Mouse (Mus musculus) erythroblast, embryonic 14.5 days (primary cell): Measurements from ENCODE around the gene Gm5039.
"Not testable (repeated sequence)": the region's sequence is repeated elsewhere in the genome, so short reads cannot be mapped to it uniquely, and the experiment has no call there.

ENCODE experiments used
- GATA1 ChIP-seq: IDR thresholded peaks from 2 replicates; pipeline ENCODE4 v1.6.1; 2012; ENCODE audit warnings: low read length, inconsistent platforms, mixed read lengths
- TAL1 ChIP-seq: IDR thresholded peaks from 3 replicates; pipeline ENCODE4 v1.6.1; 2012; ENCODE audit warnings: low read length, inconsistent platforms, mixed read lengths

DNA sequence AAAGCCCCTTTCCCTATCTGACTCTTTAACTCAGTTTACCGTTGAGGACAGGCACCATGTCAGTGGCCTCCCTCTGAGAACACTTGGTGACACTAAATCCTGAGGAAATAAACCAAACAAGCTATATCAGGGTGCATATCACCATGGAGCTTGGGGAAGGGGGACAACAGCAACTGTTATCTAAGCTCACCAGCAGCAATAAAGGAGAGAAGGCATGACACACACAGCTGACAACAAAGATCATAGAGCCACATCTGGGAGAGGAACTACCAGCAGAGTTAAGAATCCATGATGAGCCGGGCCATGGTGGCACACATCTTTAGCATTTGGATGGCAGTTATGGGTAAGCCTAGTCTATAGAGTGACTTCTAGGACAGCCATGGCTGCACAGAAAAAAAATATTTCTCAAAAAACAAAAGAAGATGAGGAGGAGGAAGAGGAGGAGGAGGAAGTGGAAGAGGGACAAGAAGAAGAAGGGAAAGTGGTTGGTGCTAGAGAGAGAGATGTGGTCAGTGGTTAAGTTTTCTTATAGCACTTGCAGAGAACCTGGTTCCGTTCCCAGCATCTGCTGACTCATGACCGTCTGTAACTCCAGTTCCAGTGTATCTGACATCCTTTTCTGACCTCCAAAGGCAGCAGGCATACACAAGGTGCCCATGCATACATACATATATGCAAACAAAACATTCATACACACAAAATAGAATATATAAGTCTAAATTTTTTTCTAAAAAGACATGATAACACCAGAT lies 13.0 kb upstream of the Gm5039 start:
- not testable (repeated sequence) for TF ChIP-seq GATA1, TAL1
